Mouse (Mus musculus): ENCODE measurements around the gene Gm45799.

The Gm45799 gene

GRCm38 (mm10) chr7:105640233-105640893 lies at the start of gene Gm45799, which contains the start of gene Arfip2:
Gm45799 (plus strand) TSS chr7:105640552.
Arfip2 (minus strand) TSS chr7:105640416.
- DNase-seq (ENCODE audit: low spot score in 2 of 2), result peak; percentile 82 to 94

- DNase-seq (ENCODE audit: low spot score in 2 of 2), result peak in 1 of 2 experiments; percentile 38
These were observed 37.3 kb upstream of the Gm45799 start for GRCm38 (mm10) chr7:105602860-105603623.

- no peak for DNase-seq (ENCODE audit: low spot score in 2 of 2)
These were observed 31.9 kb upstream of the Gm45799 start for GRCm38 (mm10) chr7:105608467-105608866.

- DNase-seq (ENCODE audit: low spot score in 2 of 2), result no peak
These were observed 28.6 kb upstream of the Gm45799 start for GRCm38 (mm10) chr7:105611767-105612166.

GRCm38 (mm10) chr7:105614400-105614799 lies 26.0 kb upstream of the Gm45799 start:
- DNase-seq (ENCODE audit: low spot score in 2 of 2), result no peak

- DNase-seq (ENCODE audit: low spot score in 2 of 2), result no peak
These were observed 24.6 kb upstream of the Gm45799 start for GRCm38 (mm10) chr7:105615720-105616119.

GRCm38 (mm10) chr7:105616561-105616960 lies 23.8 kb upstream of the Gm45799 start:
- no peak for DNase-seq (ENCODE audit: low spot score in 2 of 2)

- no peak for DNase-seq (ENCODE audit: low spot score in 2 of 2)
These were observed 22.5 kb upstream of the Gm45799 start for GRCm38 (mm10) chr7:105617810-105618209.

GRCm38 (mm10) chr7:105619701-105620100 lies 20.7 kb upstream of the Gm45799 start:
- DNase-seq (ENCODE audit: low spot score in 2 of 2), result no peak

- no peak for DNase-seq (ENCODE audit: low spot score in 2 of 2)
These were observed 19.3 kb upstream of the Gm45799 start for GRCm38 (mm10) chr7:105621053-105621452.

GRCm38 (mm10) chr7:105621646-105622292 lies 18.6 kb upstream of the Gm45799 start:
- DNase-seq (ENCODE audit: low spot score in 2 of 2), result no peak

GRCm38 (mm10) chr7:105625397-105625796 lies 15.0 kb upstream of the Gm45799 start:
- DNase-seq (ENCODE audit: low spot score in 2 of 2), result no peak

- no peak for DNase-seq (ENCODE audit: low spot score in 2 of 2)
These were observed 11.7 kb upstream of the Gm45799 start for GRCm38 (mm10) chr7:105628633-105629032.

- no peak for DNase-seq (ENCODE audit: low spot score in 2 of 2)
These were observed 7.8 kb upstream of the Gm45799 start for GRCm38 (mm10) chr7:105632551-105632972.

GRCm38 (mm10) chr7:105633127-105633800 lies 7.1 kb upstream of the Gm45799 start, which contains the start of gene Trim3:
Trim3 (minus strand) TSS chr7:105633571.
- DNase-seq (ENCODE audit: low spot score in 2 of 2), result peak; percentile 69 to 75

- DNase-seq (ENCODE audit: low spot score in 2 of 2), result no peak
These were observed 6.6 kb upstream of the Gm45799 start for GRCm38 (mm10) chr7:105633801-105634135.

- no peak for DNase-seq (ENCODE audit: low spot score in 2 of 2)
These were observed 6.0 kb upstream of the Gm45799 start for GRCm38 (mm10) chr7:105634272-105634920.

GRCm38 (mm10) chr7:105635726-105636125 lies 4.6 kb upstream of the Gm45799 start:
- DNase-seq (ENCODE audit: low spot score in 2 of 2), result no peak

- DNase-seq (ENCODE audit: low spot score in 2 of 2), result no peak
These were observed 1.6 kb upstream of the Gm45799 start for GRCm38 (mm10) chr7:105638776-105639175.

- no peak for DNase-seq (ENCODE audit: low spot score in 2 of 2)
These were observed 1.0 kb upstream of the Gm45799 start for GRCm38 (mm10) chr7:105639304-105639703.

- no peak for DNase-seq (ENCODE audit: low spot score in 2 of 2)
These were observed 596 bp upstream of the Gm45799 start, which contains the start of gene Timm10b for GRCm38 (mm10) chr7:105639756-105640155. Timm10b (plus strand) TSS chr7:105640056.
